ENCODE assay signal across 19 mouse cellular contexts in genomic region chr3:141752172-141752571, GRCm38 (mm10).
DNase-seq lines count a peak whose midpoint lies in the region; ATAC-seq and TF ChIP-seq lines count a peak whose summit lies in the region.
"Had no signal": no experiment of that assay in that cellular context is flagged by ENCODE, and none has a peak within 500 bp of the region (broad histone marks: within the 10 kb centered on the region; RNA-seq: fewer than 3 reads in every experiment).

No protein-coding gene starts in this region.

- no peak for DNase-seq in hindbrain, embryonic 14.5 days (ENCODE audit: low spot score)
- no peak for DNase-seq in hindbrain, postnatal 0 days (ENCODE audit: low spot score)
- no peak for DNase-seq in midbrain, embryonic 11.5 days (ENCODE audit: low spot score, missing footprints)
- DNase-seq in adrenal gland, postnatal 4 days (ENCODE audit: low spot score in 2 of 2) = no peak
- no peak for DNase-seq in embryo, embryonic 11 days
- DNase-seq: adrenal gland, adult 8-10 months; adrenal gland, postnatal 36 days; cerebellum, adult 11 months; cerebellum, adult 8-10 months; cerebellum, postnatal 14 days; gastrocnemius, postnatal 36 days; heart, adult 18-20 months; heart, postnatal 10 days; heart, postnatal 4 days had no signal

- no peak for TF ChIP-seq CTCF in hindbrain, postnatal 0 days (IDR thresholded peaks at IDR 0.05; ENCODE audit: low read depth)

- no peaks in the 10 kb centered on the region for H3K36me3 ChIP-seq in hindbrain, embryonic 14.5 days (replicated peaks; ENCODE audit: control insufficient read depth, insufficient read depth)
- H3K36me3 ChIP-seq in hindbrain, embryonic 12.5 days = no peaks in the 10 kb centered on the region
- no peaks in the 10 kb centered on the region for H3K36me3 ChIP-seq in hindbrain, postnatal 0 days (ENCODE audit: insufficient read depth, low read length)
- no peaks in the 10 kb centered on the region for H3K36me3 ChIP-seq in midbrain, embryonic 11.5 days (ENCODE audit: control insufficient read depth, insufficient read depth, low read length)
- no peaks in the 10 kb centered on the region for H3K36me3 ChIP-seq in midbrain, embryonic 15.5 days (replicated peaks)
- H3K36me3 ChIP-seq: heart, embryonic 10.5 days had no signal

- H3K4me2 ChIP-seq in hindbrain, embryonic 14.5 days (replicated peaks) = no peak overlapping the region
- no peak overlapping the region for H3K4me2 ChIP-seq in hindbrain, embryonic 12.5 days (replicated peaks)
- H3K4me2 ChIP-seq in hindbrain, postnatal 0 days (ENCODE audit: low read depth, low read length) = no peak overlapping the region
- H3K4me2 ChIP-seq in midbrain, embryonic 11.5 days = no peak overlapping the region
- no peak overlapping the region for H3K4me2 ChIP-seq in midbrain, embryonic 15.5 days

- 43% methylated on average over 7 of the region's 7 CpGs for WGBS in hindbrain, embryonic 14.5 days
- 58% methylated on average over 7 of the region's 7 CpGs for WGBS in hindbrain, embryonic 12.5 days
- 41% methylated on average over 7 of the region's 7 CpGs for WGBS in hindbrain, postnatal 0 days
- 54% methylated on average over 7 of the region's 7 CpGs for WGBS in midbrain, embryonic 11.5 days
- 33% methylated on average over 7 of the region's 7 CpGs for WGBS in midbrain, embryonic 15.5 days

- no peaks in the 10 kb centered on the region for H3K27me3 ChIP-seq in hindbrain, embryonic 14.5 days (ENCODE audit: control insufficient read depth, insufficient read depth, low read length)
- H3K27me3 ChIP-seq in hindbrain, embryonic 12.5 days = no peaks in the 10 kb centered on the region
- H3K27me3 ChIP-seq in hindbrain, postnatal 0 days (ENCODE audit: insufficient read depth, low read length) = no peaks in the 10 kb centered on the region
- no peaks in the 10 kb centered on the region for H3K27me3 ChIP-seq in midbrain, embryonic 11.5 days (ENCODE audit: control insufficient read depth, insufficient read depth, low read length)
- H3K27me3 ChIP-seq in midbrain, embryonic 15.5 days (replicated peaks) = no peaks in the 10 kb centered on the region

- no peak overlapping the region for H3K4me3 ChIP-seq in hindbrain, embryonic 14.5 days (replicated peaks; ENCODE audit: low read length)
- H3K4me3 ChIP-seq in hindbrain, embryonic 12.5 days = no peak overlapping the region
- H3K4me3 ChIP-seq in hindbrain, postnatal 0 days (ENCODE audit: low read length) = no peak overlapping the region
- H3K4me3 ChIP-seq in midbrain, embryonic 11.5 days (ENCODE audit: low read depth, low read length) = no peak overlapping the region
- H3K4me3 ChIP-seq in midbrain, embryonic 15.5 days = no peak overlapping the region
- H3K4me3 ChIP-seq: heart, embryonic 10.5 days had no signal

- H3K27ac ChIP-seq in hindbrain, embryonic 14.5 days = no peak overlapping the region
- H3K27ac ChIP-seq in hindbrain, embryonic 12.5 days = no peak overlapping the region
- no peak overlapping the region for H3K27ac ChIP-seq in hindbrain, postnatal 0 days
- H3K27ac ChIP-seq in midbrain, embryonic 11.5 days (ENCODE audit: low read depth, low read length) = no peak overlapping the region
- no peak overlapping the region for H3K27ac ChIP-seq in midbrain, embryonic 15.5 days
- H3K27ac ChIP-seq: heart, embryonic 10.5 days had no signal

- ATAC-seq in hindbrain, embryonic 14.5 days (ENCODE audit: low FRiP score) = peak; percentile 53; the same call in 1 of the 2 replicates
- no peak for ATAC-seq in hindbrain, embryonic 12.5 days (ENCODE audit: low FRiP score)
- peak; percentile 24; the same call in 1 of the 2 replicates for ATAC-seq in hindbrain, postnatal 0 days
- peak; percentile 63 for ATAC-seq in midbrain, embryonic 11.5 days (ENCODE audit: low FRiP score)
- ATAC-seq in midbrain, embryonic 15.5 days (replicated peaks) = 0 out of 2 replicates have a peak, but pooled peaks have one; percentile 42
- ATAC-seq: forebrain, embryonic 14.5 days; intestine, embryonic 16.5 days had no signal

- no peaks in the 10 kb centered on the region for H3K9me3 ChIP-seq in hindbrain, embryonic 14.5 days (ENCODE audit: control insufficient read depth, low read length)
- no peaks in the 10 kb centered on the region for H3K9me3 ChIP-seq in hindbrain, embryonic 12.5 days (replicated peaks)
- no peaks in the 10 kb centered on the region for H3K9me3 ChIP-seq in hindbrain, postnatal 0 days (ENCODE audit: low read length)
- H3K9me3 ChIP-seq in midbrain, embryonic 11.5 days (ENCODE audit: control insufficient read depth, low read length) = no peaks in the 10 kb centered on the region
- H3K9me3 ChIP-seq in midbrain, embryonic 15.5 days = no peaks in the 10 kb centered on the region
- H3K9me3 ChIP-seq: heart, embryonic 10.5 days had no signal

- no peaks in the 10 kb centered on the region for H3K4me1 ChIP-seq in hindbrain, embryonic 14.5 days (replicated peaks; ENCODE audit: control insufficient read depth, insufficient read depth, low read length)
- 0 out of 2 replicates have a peak, but pooled peaks cover 4% of the 10 kb centered on the region for H3K4me1 ChIP-seq in hindbrain, embryonic 12.5 days
- no peaks in the 10 kb centered on the region for H3K4me1 ChIP-seq in hindbrain, postnatal 0 days (ENCODE audit: insufficient read depth, low read length)
- no peaks in the 10 kb centered on the region for H3K4me1 ChIP-seq in midbrain, embryonic 11.5 days (ENCODE audit: control insufficient read depth, insufficient read depth, low read length)
- H3K4me1 ChIP-seq in midbrain, embryonic 15.5 days = no peaks in the 10 kb centered on the region

- no peak overlapping the region for H3K9ac ChIP-seq in hindbrain, embryonic 14.5 days
- no peak overlapping the region for H3K9ac ChIP-seq in hindbrain, embryonic 12.5 days
- no peak overlapping the region for H3K9ac ChIP-seq in hindbrain, postnatal 0 days (replicated peaks; ENCODE audit: low read length)
- H3K9ac ChIP-seq in midbrain, embryonic 11.5 days (ENCODE audit: low read length) = no peak overlapping the region
- H3K9ac ChIP-seq in midbrain, embryonic 15.5 days = no peak overlapping the region
